Mouse (Mus musculus) olfactory bulb, adult 2 months (tissue): Measurements from ENCODE around the gene Iqsec1. TPM values are rescaled to one million over a fixed set of nuclear protein-coding genes. Genes with fewer than 3 reads are reported as not detected.

Experiments used
- H3K27ac ChIP-seq: fragments of 200-500 bp; 2 replicates; pipeline ENCODE4 v1.5.1; 2012; ENCODE audit warnings: low read depth, low read length; ENCODE audit not compliant: insufficient read depth
- H3K4me1 ChIP-seq: fragments of 200-500 bp; 2 replicates; pipeline ENCODE4 v1.6.1; 2012; ENCODE audit warnings: low read length; ENCODE audit not compliant: control insufficient read depth, insufficient read depth
- H3K4me3 ChIP-seq: fragments of 200-500 bp; 2 replicates; pipeline ENCODE4 v1.5.1; 2012; ENCODE audit warnings: mild to moderate bottlenecking, low read depth, low read length, moderate library complexity; ENCODE audit not compliant: insufficient read depth
- CTCF ChIP-seq: fragments of 200-500 bp; IDR thresholded peaks from 2 replicates; pipeline ENCODE4 v1.5.1; 2012; ENCODE audit warnings: low read depth, mild to moderate bottlenecking, low read length, moderate library complexity; ENCODE audit not compliant: insufficient read depth
- POLR2A ChIP-seq: fragments of 200-500 bp; IDR thresholded peaks from 2 replicates; pipeline ENCODE4 v1.6.1; 2012; ENCODE audit warnings: mild to moderate bottlenecking, low read depth, low read length, moderate library complexity; ENCODE audit not compliant: insufficient read depth
- whole genome bisulfite sequencing: fragments of 180-500 bp; shearing (Covaris S2); methylation state at CpG from one replicate; pipeline ENCODE4 v1.1.7; 2018; 5-methylcytosine and 5-hydroxymethylcytosine counted together
- polyA plus RNA-seq: library from polyadenylated mRNA; stranded (reverse); fragments of >200 nt; gene quantifications from 2 replicates; pipeline ENCODE4 v1.2.4, GENCODE M21; 2012; ENCODE audit warnings: low replicate concordance; ENCODE audit not compliant: missing spikeins, insufficient read depth, insufficient read length

Iqsec1 gene
- polyA plus RNA-seq, 1 experiment: not detected

DNA sequence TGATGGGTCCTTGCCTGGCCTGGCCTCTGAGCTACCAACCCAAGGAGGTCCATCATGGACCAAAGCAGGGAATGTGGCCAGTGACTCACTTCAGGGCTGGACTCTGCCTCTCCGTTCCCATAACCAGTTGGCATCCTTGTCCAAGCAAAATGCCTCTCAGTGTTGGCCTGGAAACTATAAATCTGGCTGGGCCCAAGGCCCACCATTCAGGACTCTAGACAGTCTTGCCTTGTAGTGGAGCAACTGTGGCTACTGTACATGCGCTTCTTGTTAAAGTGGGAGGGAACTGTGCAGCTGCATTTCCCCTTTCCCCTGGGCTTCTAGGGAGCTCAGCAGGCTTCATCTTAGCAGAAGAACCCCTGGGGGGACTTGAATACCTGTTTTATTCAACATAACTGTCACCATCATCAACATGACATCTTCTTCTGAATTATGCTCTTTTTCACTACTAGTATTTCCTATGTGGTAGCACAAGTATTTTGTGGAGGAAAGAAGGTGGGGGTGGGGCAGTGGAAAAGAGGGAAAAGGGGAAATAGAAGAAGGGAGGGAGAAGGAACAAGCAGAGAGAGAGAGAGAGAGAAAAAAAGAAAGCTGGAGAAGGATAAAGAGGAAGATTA lies 226.3 kb downstream of the Iqsec1 start:
- no peak overlapping the region for H3K4me3 ChIP-seq
- no peak for TF ChIP-seq POLR2A
- no peak for TF ChIP-seq CTCF
- peaks cover 29% of the 10 kb centered on the region for H3K4me1 ChIP-seq
- H3K27ac ChIP-seq: no peak overlapping the region
- 85% methylated on average over 2 of the region's 2 CpGs for WGBS

DNA sequence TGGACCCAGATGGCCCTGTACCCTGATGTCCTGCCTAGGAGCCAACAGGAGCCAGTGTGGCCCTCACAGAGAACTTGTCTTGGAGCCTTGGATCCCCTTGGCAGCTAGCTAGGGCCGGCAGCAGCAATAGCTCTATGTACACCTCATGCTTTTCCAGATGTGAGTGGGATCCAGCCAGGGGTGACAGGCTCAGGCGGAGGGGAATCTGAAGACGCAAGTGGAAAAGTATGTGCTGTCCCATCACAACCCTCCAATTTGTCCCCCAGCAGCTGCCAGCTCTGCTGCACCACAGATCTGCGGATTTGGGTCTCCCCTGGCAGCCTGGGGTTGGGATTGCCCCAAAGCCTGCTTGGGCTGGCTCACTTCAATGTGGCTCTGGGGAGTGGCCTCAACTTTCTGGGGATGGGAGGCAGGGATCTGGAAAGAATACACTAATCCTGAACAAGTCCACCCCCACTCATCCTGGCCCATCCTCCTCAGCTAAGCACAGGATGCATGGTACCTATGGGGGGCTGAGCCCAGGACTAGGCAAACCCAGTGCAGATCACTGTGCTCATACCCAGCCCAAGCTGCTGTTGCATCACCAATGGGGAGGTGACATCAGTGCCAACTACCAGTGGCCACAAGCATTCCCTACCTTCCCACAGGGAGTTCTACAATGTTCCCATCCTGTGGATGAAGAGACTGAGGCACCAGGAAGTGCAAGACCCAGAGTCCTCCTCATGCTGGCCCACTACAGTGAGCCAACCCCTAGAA lies 227.0 kb downstream of the Iqsec1 start:
- Histone ChIP-seq H3K4me1 (peaks cover 30% of the 10 kb centered on the region), H3K4me3 (no peak overlapping the region), H3K27ac (no peak overlapping the region)
- TF ChIP-seq POLR2A (no peak), CTCF (no peak)
- 84% methylated on average over 4 of the region's 4 CpGs for WGBS

DNA sequence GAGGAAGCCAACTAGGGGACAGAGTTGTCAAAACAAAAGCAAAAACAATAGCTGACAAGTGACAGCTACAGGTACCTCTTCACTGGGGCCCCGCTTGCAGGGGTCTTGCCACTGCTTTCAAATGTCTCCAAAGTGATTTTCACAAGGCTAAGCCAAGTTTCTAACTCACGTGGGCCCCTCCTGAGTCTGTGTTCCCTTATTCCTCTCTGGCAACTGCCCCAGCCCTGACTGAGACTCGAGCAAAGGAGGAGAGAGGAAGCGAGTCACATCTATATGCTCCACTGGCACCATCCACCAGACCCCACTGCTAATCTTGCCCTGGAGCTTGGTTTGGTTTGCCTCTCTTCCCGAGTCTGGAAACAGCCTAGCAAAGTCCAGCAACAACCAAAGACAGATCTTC lies 227.6 kb downstream of the Iqsec1 start:
- Histone ChIP-seq H3K4me3 (no peak overlapping the region), H3K4me1 (peaks cover 30% of the 10 kb centered on the region), H3K27ac (no peak overlapping the region)
- no peak for TF ChIP-seq CTCF
- 79% methylated on average over 5 of the region's 5 CpGs for WGBS

GRCm38 (mm10) chr6:90759754-90760153 lies 228.7 kb downstream of the Iqsec1 start:
- Histone ChIP-seq H3K27ac (no peak overlapping the region), H3K4me1 (peaks cover 26% of the 10 kb centered on the region), H3K4me3 (no peak overlapping the region)
- TF ChIP-seq CTCF: no peak
- TF ChIP-seq POLR2A: no peak
- WGBS: 100% methylated on average over 2 of the region's 2 CpGs

DNA sequence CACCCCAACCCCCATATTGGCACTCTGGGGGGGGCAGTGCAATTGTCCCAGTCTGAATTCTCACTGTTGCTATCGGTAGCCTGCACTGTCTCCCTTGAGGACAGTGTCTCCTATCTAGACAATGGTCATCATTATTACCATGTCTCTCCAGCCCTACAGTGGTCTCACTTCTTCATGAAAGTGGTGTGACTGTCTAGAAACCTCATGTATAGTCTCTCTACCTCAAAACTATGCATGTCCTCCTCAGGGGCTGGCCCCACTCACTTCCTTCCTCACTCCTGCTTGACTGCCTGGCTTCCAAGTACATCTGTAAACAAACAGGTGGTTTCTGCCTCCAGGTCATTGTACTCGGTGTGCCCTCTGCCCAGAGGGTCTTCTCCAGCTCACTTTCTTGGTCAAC lies 230.3 kb downstream of the Iqsec1 start:
- 93% methylated on average over 2 of the region's 2 CpGs for WGBS
- TF ChIP-seq POLR2A (no peak), CTCF (no peak)
- Histone ChIP-seq H3K4me3 (no peak overlapping the region), H3K27ac (no peak overlapping the region), H3K4me1 (peaks cover 14% of the 10 kb centered on the region; the same call in 1 of the 2 replicates)

DNA sequence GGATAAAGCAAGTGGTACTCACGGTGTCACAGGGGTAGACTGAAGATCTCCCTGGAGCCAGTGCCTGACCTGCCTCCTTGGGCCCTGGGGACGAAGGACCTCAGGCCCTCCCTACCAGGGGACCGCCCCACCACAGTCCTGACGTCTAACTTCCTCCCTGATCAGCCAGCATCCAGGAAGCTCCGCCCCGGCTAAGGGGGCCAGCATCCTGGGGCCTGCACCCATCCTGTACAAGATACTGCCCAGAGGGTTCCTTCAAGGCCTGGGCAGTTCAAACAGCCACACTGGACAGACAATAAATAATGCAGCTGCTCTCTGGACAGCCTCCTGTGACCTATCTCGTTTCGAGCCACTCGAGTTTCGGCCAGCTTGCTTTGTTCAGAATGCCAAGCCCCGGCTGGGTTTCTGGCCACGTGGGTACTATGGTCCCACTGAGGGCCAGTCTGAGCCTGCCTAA lies 231.0 kb downstream of the Iqsec1 start:
- no peak overlapping the region for H3K27ac ChIP-seq
- peaks cover 14% of the 10 kb centered on the region; the same call in 1 of the 2 replicates for H3K4me1 ChIP-seq
- no peak for TF ChIP-seq POLR2A
- no peak for TF ChIP-seq CTCF
- WGBS: 80% methylated on average over 12 of the region's 12 CpGs
- H3K4me3 ChIP-seq: no peak overlapping the region

GRCm38 (mm10) chr6:90756561-90756960 lies 231.9 kb downstream of the Iqsec1 start:
- H3K27ac ChIP-seq: no peak overlapping the region
- WGBS: 88% methylated on average over 5 of the region's 5 CpGs
- TF ChIP-seq POLR2A (no peak), CTCF (no peak)
- H3K4me3 ChIP-seq: no peak overlapping the region
- H3K4me1 ChIP-seq: peaks cover 9% of the 10 kb centered on the region; the same call in 1 of the 2 replicates

DNA sequence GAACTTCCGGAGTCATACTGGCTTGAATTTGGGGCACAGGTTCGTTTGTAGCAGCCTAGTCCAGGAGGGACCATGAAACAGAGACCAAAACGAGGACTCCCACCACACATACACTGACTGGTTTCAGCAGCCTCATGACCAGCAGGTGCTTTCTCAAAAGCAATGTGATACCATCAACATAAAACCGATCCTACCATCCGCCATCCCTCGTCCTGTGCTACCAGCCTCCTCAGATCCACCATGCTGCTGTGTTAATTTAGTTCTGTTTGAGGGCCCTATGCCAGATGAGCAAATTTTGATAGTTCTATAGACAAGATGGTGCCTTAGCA lies 232.9 kb downstream of the Iqsec1 start:
- H3K4me1 ChIP-seq: peaks cover 3% of the 10 kb centered on the region; the same call in 1 of the 2 replicates
- no peak overlapping the region for H3K4me3 ChIP-seq
- H3K27ac ChIP-seq: no peak overlapping the region
- no peak for TF ChIP-seq CTCF
- no peak for TF ChIP-seq POLR2A
- 89% methylated on average over 6 of the region's 6 CpGs for WGBS

- no peak overlapping the region for H3K4me3 ChIP-seq
- H3K4me1 ChIP-seq: peaks cover 3% of the 10 kb centered on the region; the same call in 1 of the 2 replicates
- WGBS: 86% methylated on average over 7 of the region's 7 CpGs
- no peak for TF ChIP-seq CTCF
- TF ChIP-seq POLR2A: no peak
- no peak overlapping the region for H3K27ac ChIP-seq
These were observed 233.4 kb downstream of the Iqsec1 start for GRCm38 (mm10) chr6:90754927-90755612.
